Mouse (Mus musculus): Measurements from ENCODE around the gene Leng8.

DNA sequence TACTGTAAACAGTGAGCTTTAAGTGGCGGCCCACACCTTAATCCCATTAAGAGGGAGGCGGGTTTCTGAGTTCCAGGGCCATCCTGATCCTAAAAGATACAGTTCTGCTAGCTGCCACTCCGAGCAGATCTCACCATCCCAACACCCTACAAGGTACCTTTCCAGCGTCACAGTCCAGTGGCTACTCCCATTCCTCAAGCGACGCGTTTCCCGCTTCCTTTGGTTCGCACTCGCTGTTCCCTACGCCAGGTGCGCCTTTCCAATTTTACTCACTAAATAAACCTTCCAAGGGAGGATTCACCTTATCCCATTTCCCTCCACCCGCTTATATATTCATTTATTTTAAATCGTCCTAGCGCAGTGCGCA, 452 bp upstream of the Leng8 start:
- no peak for TF ChIP-seq POLR2A (IDR thresholded peaks at IDR 0.05; ENCODE audit: control insufficient read depth, extremely low read depth, insufficient read depth, low read length, poor library complexity)
- TF ChIP-seq CTCF (IDR thresholded peaks at IDR 0.05; ENCODE audit: borderline replicate concordance, control insufficient read depth, extremely low read depth, insufficient read depth, low read length, poor library complexity) = no peak

All from thymus, adult 2 months (tissue).